Mouse (Mus musculus) midbrain, embryonic 13.5 days (tissue): ENCODE results near the gene Ints7. TPM values are rescaled to one million over a fixed set of nuclear protein-coding genes. Genes with fewer than 3 reads are reported as not detected.

Source experiments
- ATAC-seq: fragments of 200-750 bp; cut with Nextera tagmentation; 2 replicates; pipeline ENCODE4 v1.8.0; 2017; ENCODE audit warnings: mild to moderate bottlenecking, moderate TSS enrichment, moderate library complexity
- H3K27ac ChIP-seq: fragments of 300-500 bp; sonication (generic); 2 replicates; pipeline ENCODE4 v1.5.1; 2015; ENCODE audit warnings: inconsistent platforms, mild to moderate bottlenecking, moderate library complexity
- H3K27me3 ChIP-seq: fragments of 300-500 bp; sonication (generic); 2 replicates; pipeline ENCODE4 v1.6.1; 2015; ENCODE audit warnings: mild to moderate bottlenecking, inconsistent platforms
- H3K36me3 ChIP-seq: fragments of 300-500 bp; sonication (generic); 2 replicates; pipeline ENCODE4 v1.6.1; 2015; ENCODE audit warnings: mild to moderate bottlenecking, inconsistent platforms
- H3K4me1 ChIP-seq: fragments of 300-500 bp; sonication (generic); replicated peaks from 2 replicates; pipeline ENCODE4 v1.6.1; 2015; ENCODE audit warnings: inconsistent platforms
- H3K4me2 ChIP-seq: fragments of 300-500 bp; sonication (generic); replicated peaks from 2 replicates; pipeline ENCODE4 v1.6.1; 2015; ENCODE audit warnings: moderate library complexity, mild to moderate bottlenecking, inconsistent platforms
- H3K4me3 ChIP-seq: fragments of 300-500 bp; sonication (generic); replicated peaks from 2 replicates; pipeline ENCODE4 v1.5.1; 2015; ENCODE audit warnings: mild to moderate bottlenecking, inconsistent platforms
- H3K9ac ChIP-seq: fragments of 300-500 bp; sonication (generic); replicated peaks from 2 replicates; pipeline ENCODE4 v1.6.1; 2015; ENCODE audit warnings: mild to moderate bottlenecking, inconsistent platforms
- H3K9me3 ChIP-seq: fragments of 300-500 bp; sonication (generic); 2 replicates; pipeline ENCODE4 v1.6.1; 2016; ENCODE audit warnings: mild to moderate bottlenecking, inconsistent platforms
- WGBS: fragments of 180-500 bp; shearing (Covaris S2); methylation state at CpG from one replicate; pipeline ENCODE4 v1.1.7; 2015; 5-methylcytosine and 5-hydroxymethylcytosine counted together
- polyA plus RNA-seq: library from polyadenylated mRNA; unstranded; fragments of >200 nt; fragmentation: Nextera tagmentation; extraction: Ambion mirVana; gene quantifications from 2 replicates; pipeline ENCODE4 v1.2.1, GENCODE M21; 2015

Ints7 gene
- polyA plus RNA-seq, 1 experiment from 2014 or later = 47.2 TPM

DNA sequence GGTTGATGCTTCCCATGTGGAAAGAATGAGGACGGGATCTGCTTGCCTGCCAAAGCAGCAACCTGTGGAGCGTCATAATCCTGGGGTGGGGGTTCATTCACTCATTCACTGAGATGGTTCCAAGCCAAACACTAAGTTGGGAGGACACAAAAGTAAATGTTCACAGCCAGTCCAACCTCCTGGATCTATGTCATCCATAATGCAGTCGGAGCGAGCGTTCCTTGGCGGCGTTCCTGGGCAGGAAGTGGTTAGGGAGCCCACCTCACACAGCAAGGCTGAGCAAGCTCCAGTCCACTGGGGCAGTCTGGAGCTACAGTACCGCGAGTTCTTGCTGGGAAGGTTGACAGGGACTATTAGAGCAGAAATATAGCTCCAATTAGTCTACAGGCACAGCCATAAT lies 92.6 kb downstream of the Ints7 start:
- H3K9ac ChIP-seq = no peak overlapping the region
- WGBS = 88% methylated on average over 9 of the region's 9 CpGs

More for the DNA sequence above, 92.6 kb downstream of the Ints7 start:
- Histone ChIP-seq H3K36me3 (no peaks in the 10 kb centered on the region), H3K4me2 (no peak overlapping the region), H3K4me3 (no peak overlapping the region), H3K27me3 (no peaks in the 10 kb centered on the region), H3K27ac (no peak overlapping the region), H3K9me3 (no peaks in the 10 kb centered on the region), H3K4me1 (no peaks in the 10 kb centered on the region)
- ATAC-seq = no peak

Other genes starting within 250 kb of the Ints7 start
- gene Tmem206, start 249.7 kb upstream of the Ints7 start, polyA plus RNA-seq = 46.9 and 48.7 TPM in 2 replicates
- 6.3 and 7.3 TPM in 2 replicates for gene Ppp2r5a, start 172.4 kb upstream of the Ints7 start, polyA plus RNA-seq
- gene Dtl, start 92 bp upstream of the Ints7 start, polyA plus RNA-seq = 19.0 and 21.2 TPM in 2 replicates
- 30.7 and 30.9 TPM in 2 replicates for gene Lpgat1, start 142.2 kb downstream of the Ints7 start, polyA plus RNA-seq
- 18.6 and 20.0 TPM in 2 replicates for gene Nek2, start 245.8 kb downstream of the Ints7 start, polyA plus RNA-seq